Mouse (Mus musculus) stomach, postnatal 0 days (tissue): Measurements from ENCODE around the gene 1700025C18Rik. TPM values are rescaled to one million over a fixed set of nuclear protein-coding genes. Genes with fewer than 3 reads are reported as not detected.

Experiments used
- ATAC-seq: fragments of 200-750 bp; cut with Nextera tagmentation; 2 replicates; pipeline ENCODE4 v1.8.0; 2017; ENCODE audit not compliant: low FRiP score, low TSS enrichment
- DNase-seq: peaks from one replicate; pipeline ENCODE4 v3.0.0-alpha.2; 2016; ENCODE audit warnings: low spot score
- H3K27ac ChIP-seq: fragments of 300-500 bp; sonication (generic); replicated peaks from 2 replicates; pipeline ENCODE4 v1.5.1; 2014; ENCODE audit warnings: mild to moderate bottlenecking, control low read depth
- H3K27me3 ChIP-seq: fragments of 300-500 bp; sonication (generic); 2 replicates; pipeline ENCODE4 v1.6.1; 2014; ENCODE audit warnings: low read length; ENCODE audit not compliant: control insufficient read depth, insufficient read depth
- H3K36me3 ChIP-seq: fragments of 300-500 bp; sonication (generic); 2 replicates; pipeline ENCODE4 v1.6.1; 2014; ENCODE audit warnings: low read length, mixed read lengths; ENCODE audit not compliant: control insufficient read depth, insufficient read depth
- H3K4me1 ChIP-seq: fragments of 300-500 bp; sonication (generic); replicated peaks from 2 replicates; pipeline ENCODE4 v1.6.1; 2014; ENCODE audit warnings: antibody characterized with exemption; ENCODE audit not compliant: control insufficient read depth, insufficient read depth
- H3K4me2 ChIP-seq: fragments of 300-500 bp; sonication (generic); replicated peaks from 2 replicates; pipeline ENCODE4 v1.6.1; 2014; ENCODE audit warnings: low read depth, mild to moderate bottlenecking, control low read depth, moderate library complexity
- H3K4me3 ChIP-seq: fragments of 300-500 bp; sonication (generic); 2 replicates; pipeline ENCODE4 v1.5.1; 2014; ENCODE audit warnings: low read depth, low read length, control low read depth
- H3K9ac ChIP-seq: fragments of 300-500 bp; sonication (generic); 2 replicates; pipeline ENCODE4 v1.6.1; 2014; ENCODE audit warnings: mild to moderate bottlenecking, low read length, control low read depth, mixed read lengths
- H3K9me3 ChIP-seq: fragments of 300-500 bp; sonication (generic); 2 replicates; pipeline ENCODE4 v1.6.1; 2016; ENCODE audit warnings: low read length; ENCODE audit not compliant: control insufficient read depth
- CTCF ChIP-seq: IDR thresholded peaks from 2 replicates; pipeline ENCODE4 v1.5.1; 2016; ENCODE audit warnings: antibody characterized with exemption, low read depth, mild to moderate bottlenecking, moderate library complexity
- EP300 ChIP-seq: optimal IDR thresholded peaks from 2 replicates; pipeline ENCODE3; 2016; ENCODE audit warnings: antibody characterized with exemption
- WGBS: fragments of 180-500 bp; shearing (Covaris S2); extraction: QIAGEN DNeasy Blood & Tissue Kit; methylation state at CpG from one replicate; pipeline ENCODE4 v1.1.7; 2014; 5-methylcytosine and 5-hydroxymethylcytosine counted together
- polyA plus RNA-seq: library from polyadenylated mRNA; unstranded; fragments of >200 nt; fragmentation: Nextera tagmentation; extraction: Ambion mirVana; gene quantifications from 2 replicates; pipeline ENCODE4 v1.2.1, GENCODE M21; 2015

1700025C18Rik gene
- polyA plus RNA-seq, 1 experiment from 2014 or later, result not detected

DNA sequence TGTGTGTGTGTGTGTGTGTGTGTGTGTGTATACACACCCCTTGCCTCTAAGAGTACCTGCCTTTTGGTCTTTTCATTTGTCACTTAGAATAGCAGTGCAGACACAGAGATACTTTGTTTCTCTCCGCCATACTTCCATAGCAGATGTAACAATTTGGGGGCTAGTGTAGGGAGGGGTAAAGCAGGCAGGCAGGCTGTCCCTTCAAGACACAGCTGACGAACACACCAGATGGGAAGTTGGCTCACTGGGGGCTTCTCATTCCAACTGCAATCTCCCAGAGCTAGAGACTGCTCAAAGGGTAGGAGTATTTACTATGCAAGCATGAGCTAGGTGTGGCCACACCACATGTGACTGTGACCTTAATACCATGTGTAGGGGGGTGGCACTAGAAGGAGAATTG, 21.7 kb downstream of the 1700025C18Rik start:
- H3K4me3 ChIP-seq, result no peak overlapping the region
- H3K9ac ChIP-seq, result no peak overlapping the region
- TF ChIP-seq CTCF (no peak), EP300 (no peak)
- no peaks in the 10 kb centered on the region for H3K4me1 ChIP-seq
- H3K4me2 ChIP-seq, result no peak overlapping the region
- H3K27me3 ChIP-seq, result no peaks in the 10 kb centered on the region
- H3K27ac ChIP-seq, result no peak overlapping the region
- ATAC-seq (peak; percentile 24; the same call in 1 of the 2 replicates), DNase-seq (no peak)
- H3K9me3 ChIP-seq, result no peaks in the 10 kb centered on the region
- no peaks in the 10 kb centered on the region for H3K36me3 ChIP-seq
- WGBS, result 57% methylated on average over 2 of the region's 2 CpGs

DNA sequence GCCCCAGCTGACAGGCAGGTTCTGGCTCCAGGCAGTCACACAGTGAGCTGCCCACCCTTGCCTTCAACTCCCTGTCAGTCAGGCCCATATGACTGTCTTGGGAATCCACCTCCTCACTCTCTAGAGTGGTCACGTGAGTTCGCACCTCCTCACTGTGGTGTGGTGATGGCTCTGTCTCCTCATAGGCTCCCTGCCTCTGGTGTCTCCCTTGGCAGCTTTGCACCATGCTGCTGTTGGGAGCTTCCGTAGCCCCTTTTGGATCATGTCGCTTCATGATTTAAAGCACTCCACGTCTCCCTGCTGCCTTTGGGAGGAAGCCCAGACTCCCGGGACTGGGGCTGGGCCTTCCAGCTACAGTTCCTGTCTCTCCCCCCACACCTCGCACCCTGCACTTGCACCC, 26.1 kb downstream of the 1700025C18Rik start:
- Histone ChIP-seq H3K36me3 (no peaks in the 10 kb centered on the region), H3K9me3 (no peaks in the 10 kb centered on the region), H3K27ac (no peak overlapping the region), H3K4me3 (no peak overlapping the region), H3K4me2 (no peak overlapping the region), H3K4me1 (no peaks in the 10 kb centered on the region), H3K9ac (no peak overlapping the region), H3K27me3 (no peaks in the 10 kb centered on the region)
- 40% methylated on average over 7 of the region's 7 CpGs for WGBS
- no peak for ATAC-seq
- no peak for TF ChIP-seq CTCF
- no peak for TF ChIP-seq EP300
- DNase-seq, result no peak

DNA sequence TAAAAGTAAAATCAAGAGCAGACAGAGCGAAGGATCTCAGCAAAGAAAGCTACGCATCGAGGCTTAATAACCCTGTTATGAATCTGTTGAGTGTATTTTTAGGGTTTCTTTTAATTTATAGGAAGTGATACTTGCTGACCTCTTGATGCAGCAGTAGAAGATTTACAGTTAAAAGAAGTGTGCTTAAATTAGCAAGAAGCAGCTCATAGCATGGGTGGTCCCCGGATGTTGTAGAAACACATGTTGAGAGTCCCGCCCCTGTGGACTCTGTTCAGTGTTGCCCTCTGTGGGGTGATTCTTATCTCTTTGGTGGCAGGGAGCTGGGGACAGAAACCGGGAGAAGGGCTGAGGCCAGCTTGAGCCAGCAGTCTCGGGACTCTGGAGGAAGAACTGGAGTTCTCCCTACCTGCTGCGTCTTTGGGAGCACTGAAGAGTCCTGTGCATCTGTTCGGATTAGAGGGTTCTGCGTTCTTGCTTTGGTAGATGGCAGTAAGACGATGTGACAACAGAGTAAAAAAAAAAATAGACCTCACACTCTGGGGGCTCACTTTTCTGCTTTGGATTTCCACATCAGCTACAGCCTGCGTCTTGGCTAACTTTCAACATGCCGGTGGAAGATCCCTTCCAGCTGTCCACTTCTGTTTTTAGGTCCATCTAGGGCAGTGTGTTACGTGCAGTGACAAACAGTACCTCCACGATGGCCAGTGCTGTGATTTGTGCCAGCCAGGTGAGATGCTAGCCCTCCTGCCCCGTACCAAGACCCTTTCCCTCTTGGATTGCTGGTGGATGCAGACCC, 28.7 kb downstream of the 1700025C18Rik start:
- H3K27ac ChIP-seq, result no peak overlapping the region
- H3K4me2 ChIP-seq, result no peak overlapping the region
- no peak for ATAC-seq
- no peak overlapping the region for H3K4me3 ChIP-seq
- DNase-seq, result no peak
- H3K27me3 ChIP-seq, result no peaks in the 10 kb centered on the region
- TF ChIP-seq EP300 (no peak), CTCF (no peak)
- H3K4me1 ChIP-seq, result no peaks in the 10 kb centered on the region
- no peak overlapping the region for H3K9ac ChIP-seq
- WGBS, result 49% methylated on average over 16 of the region's 16 CpGs
- no peaks in the 10 kb centered on the region for H3K36me3 ChIP-seq
- H3K9me3 ChIP-seq, result no peaks in the 10 kb centered on the region

DNA sequence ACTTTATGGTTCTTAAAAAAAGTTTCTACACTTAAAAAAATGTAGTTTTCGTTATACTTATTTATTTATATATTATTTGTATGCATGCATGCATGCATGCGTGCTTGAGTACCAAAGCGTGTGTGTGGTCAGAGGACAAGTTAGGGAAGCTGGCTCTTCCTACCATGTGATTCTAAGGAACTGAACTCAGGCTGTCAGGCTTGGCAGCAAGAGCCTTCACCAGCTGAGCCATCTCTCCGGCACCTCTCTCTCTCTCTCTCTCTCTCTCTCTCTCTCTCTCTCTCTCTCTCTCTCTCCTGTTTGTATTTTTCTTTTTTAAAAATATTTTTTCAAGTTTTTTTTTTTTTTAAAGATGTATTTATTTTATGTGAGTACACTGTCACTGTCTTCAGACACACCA, 30.6 kb downstream of the 1700025C18Rik start:
- H3K27ac ChIP-seq, result no peak overlapping the region
- no peak overlapping the region for H3K9ac ChIP-seq
- no peak for TF ChIP-seq CTCF
- no peak for TF ChIP-seq EP300
- H3K4me2 ChIP-seq, result no peak overlapping the region
- no peak overlapping the region for H3K4me3 ChIP-seq
- DNase-seq, result no peak
- no peaks in the 10 kb centered on the region for H3K36me3 ChIP-seq
- ATAC-seq, result no peak
- H3K4me1 ChIP-seq, result 0 out of 2 replicates have a peak, but pooled peaks cover 3% of the 10 kb centered on the region
- no peaks in the 10 kb centered on the region for H3K27me3 ChIP-seq
- 91% methylated on average over 4 of the region's 4 CpGs for WGBS
- H3K9me3 ChIP-seq, result no peaks in the 10 kb centered on the region

DNA sequence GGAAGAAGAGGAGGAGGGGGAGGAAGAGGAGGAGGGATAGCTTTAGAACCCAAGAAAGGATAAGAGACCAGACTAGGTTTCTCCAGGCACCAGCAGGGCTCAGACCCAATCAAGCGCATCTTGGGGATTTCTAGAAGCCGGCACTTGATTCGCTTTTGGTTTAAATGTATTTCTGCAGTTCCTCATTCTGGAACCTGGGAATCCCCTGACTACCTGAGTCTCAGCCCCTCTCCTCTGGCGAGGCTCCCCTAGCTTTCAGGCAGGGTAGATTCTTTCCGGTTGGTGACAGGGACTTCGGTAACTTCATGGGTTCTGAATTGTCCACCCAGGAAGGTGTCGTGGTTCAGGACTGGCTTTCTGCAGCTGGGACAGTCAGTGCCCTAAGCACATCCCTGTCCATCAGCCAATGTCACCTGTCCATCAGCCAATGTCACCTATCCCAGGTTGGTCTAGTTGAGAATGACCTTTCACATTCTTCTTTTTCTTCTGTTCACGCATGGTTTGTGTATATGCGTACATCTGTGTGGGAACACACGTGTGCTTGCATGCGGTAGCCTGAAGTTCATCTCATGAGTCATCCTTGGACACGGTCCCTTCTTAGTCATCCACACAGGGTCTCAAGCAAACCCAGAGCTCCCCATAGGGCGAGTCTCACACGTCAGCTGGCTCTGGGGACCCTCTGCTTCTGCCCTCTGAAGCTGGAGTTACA, 34.0 kb downstream of the 1700025C18Rik start:
- whole genome bisulfite sequencing, result 66% methylated on average over 14 of the region's 14 CpGs
- Histone ChIP-seq H3K4me3 (peak overlapping the region; percentile 33; the same call in 1 of the 2 replicates), H3K4me2 (peak overlapping the region; percentile 48), H3K9ac (no peak overlapping the region), H3K4me1 (0 out of 2 replicates have a peak, but pooled peaks cover 3% of the 10 kb centered on the region), H3K27me3 (no peaks in the 10 kb centered on the region), H3K9me3 (no peaks in the 10 kb centered on the region), H3K36me3 (no peaks in the 10 kb centered on the region), H3K27ac (no peak overlapping the region)
- ATAC-seq (no peak), DNase-seq (no peak)
- TF ChIP-seq CTCF, result no peak
- TF ChIP-seq EP300, result no peak

DNA sequence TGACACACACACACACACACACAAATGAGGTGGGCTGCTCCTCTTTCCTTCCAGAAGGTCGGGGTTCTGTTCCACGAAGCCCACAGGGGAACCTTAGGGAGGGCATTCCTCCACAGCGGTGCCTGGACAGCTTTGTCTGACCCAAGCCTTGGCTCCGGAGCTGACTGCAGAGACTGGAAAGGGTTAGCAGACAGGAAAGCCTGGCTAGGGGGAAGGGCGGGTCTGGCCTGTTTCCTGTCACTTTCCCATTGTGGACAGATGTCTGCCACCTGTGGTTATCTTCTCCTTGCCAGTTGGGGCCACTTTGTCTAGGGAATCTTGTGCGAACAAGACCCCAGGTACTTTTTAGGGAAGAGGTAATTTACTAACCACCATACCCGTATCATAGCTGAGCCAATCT, 34.6 kb downstream of the 1700025C18Rik start:
- H3K9me3 ChIP-seq, result no peaks in the 10 kb centered on the region
- TF ChIP-seq EP300, result no peak
- no peak for TF ChIP-seq CTCF
- no peak overlapping the region for H3K27ac ChIP-seq
- H3K4me3 ChIP-seq, result peak overlapping the region; percentile 33
- no peaks in the 10 kb centered on the region for H3K36me3 ChIP-seq
- DNase-seq (no peak), ATAC-seq (no peak)
- no peaks in the 10 kb centered on the region for H3K27me3 ChIP-seq
- WGBS, result 8% methylated on average over 7 of the region's 7 CpGs
- H3K4me1 ChIP-seq, result 0 out of 2 replicates have a peak, but pooled peaks cover 3% of the 10 kb centered on the region
- peak overlapping the region; percentile 14 for H3K9ac ChIP-seq
- H3K4me2 ChIP-seq, result peak overlapping the region; percentile 48
